Mouse (Mus musculus): ENCODE measurements at regions not wholly inside any gene's neighbourhood (a gene's known extent, or its start where the extent isn't known, plus 50 kb on each side); places are given as distances from the start of the nearest gene placed in this dataset.
A peak's percentile ranks its signal among the peaks of the same experiment; 100 is the strongest.
"Not testable (repeated sequence)": the region's sequence is repeated elsewhere in the genome, so short reads cannot be mapped to it uniquely, and the experiment has no call there.

- H3K27ac ChIP-seq; intact Hi-C loops (cut with DNase I): not testable (repeated sequence)
- DNase-seq (ENCODE audit: extremely low spot score in 1 of 2, low spot score in 2 of 2), result peak; percentile 11
- 0 out of 2 replicates have a peak overlapping the region, but pooled peaks have one; percentile 14 for H3K4me3 ChIP-seq
Measured at GRCm38 (mm10) chr12:17992572-17992971, 301.9 kb downstream of the Hpcal1 start.

- intact Hi-C loops (cut with DNase I); H3K4me3 ChIP-seq; H3K27ac ChIP-seq; DNase-seq (ENCODE audit: extremely low spot score in 1 of 2, low spot score in 2 of 2): not testable (repeated sequence)
Measured at GRCm38 (mm10) chr12:17993368-17993767, 302.7 kb downstream of the Hpcal1 start.
